Mouse (Mus musculus): ENCODE measurements around the gene Prdm8. TPM values are rescaled to one million over a fixed set of nuclear protein-coding genes. Genes with fewer than 3 reads are reported as not detected.
A peak's percentile ranks its signal among the peaks of the same experiment; 100 is the strongest.

Gene Prdm8
- 0.04 TPM in 1 of 2 replicates, not detected in the other for polyA plus RNA-seq (2015; fragmentation: Nextera tagmentation; extraction: Ambion mirVana)

- ATAC-seq (ENCODE audit: low FRiP score, low TSS enrichment) = peak; percentile 97
- Histone ChIP-seq H3K4me1 (ENCODE audit: insufficient read depth, low read length) (peaks cover 23% of the 10 kb centered on the region), H3K9me3 (ENCODE audit: low read length) (no peaks in the 10 kb centered on the region), H3K27me3 (ENCODE audit: insufficient read depth, low read length) (peaks cover 73% of the 10 kb centered on the region), H3K27ac (ENCODE audit: low read length) (no peak within 1 kb of the TSS), H3K9ac (replicated peaks; ENCODE audit: low read length) (peak within 1 kb of the TSS; percentile 51), H3K4me3 (ENCODE audit: low read length) (peak within 1 kb of the TSS; percentile 58), H3K4me2 (replicated peaks; ENCODE audit: low read depth, low read length) (peak within 1 kb of the TSS; percentile 85), H3K36me3 (ENCODE audit: insufficient read depth, low read length) (no peaks in the 10 kb centered on the region)
- WGBS = 0% methylated on average over 50 of the region's 51 CpGs
Observed at GRCm38 (mm10) chr5:98167180-98167824, at the start of gene Prdm8. Gene Prdm8, plus strand, starts transcription at chr5:98167198.

GRCm38 (mm10) chr5:98127074-98127473, 39.9 kb upstream of the Prdm8 start:
- Histone ChIP-seq H3K4me3 (ENCODE audit: low read length) (no peak overlapping the region), H3K9me3 (ENCODE audit: low read length) (no peaks in the 10 kb centered on the region), H3K4me2 (replicated peaks; ENCODE audit: low read depth, low read length) (no peak overlapping the region), H3K9ac (replicated peaks; ENCODE audit: low read length) (no peak overlapping the region), H3K4me1 (ENCODE audit: insufficient read depth, low read length) (no peaks in the 10 kb centered on the region), H3K27ac (ENCODE audit: low read length) (no peak overlapping the region), H3K27me3 (ENCODE audit: insufficient read depth, low read length) (no peaks in the 10 kb centered on the region), H3K36me3 (ENCODE audit: insufficient read depth, low read length) (no peaks in the 10 kb centered on the region)
- 76% methylated on average over 3 of the region's 3 CpGs for WGBS
- ATAC-seq (ENCODE audit: low FRiP score, low TSS enrichment) = no peak

GRCm38 (mm10) chr5:98138545-98139296, 28.3 kb upstream of the Prdm8 start:
- Histone ChIP-seq H3K9ac (replicated peaks; ENCODE audit: low read length) (no peak overlapping the region), H3K9me3 (ENCODE audit: low read length) (no peaks in the 10 kb centered on the region), H3K4me1 (ENCODE audit: insufficient read depth, low read length) (no peaks in the 10 kb centered on the region), H3K4me3 (ENCODE audit: low read length) (no peak overlapping the region), H3K36me3 (ENCODE audit: insufficient read depth, low read length) (no peaks in the 10 kb centered on the region), H3K27ac (ENCODE audit: low read length) (no peak overlapping the region), H3K4me2 (replicated peaks; ENCODE audit: low read depth, low read length) (no peak overlapping the region), H3K27me3 (ENCODE audit: insufficient read depth, low read length) (no peaks in the 10 kb centered on the region)
- ATAC-seq (ENCODE audit: low FRiP score, low TSS enrichment) = no peak
- WGBS = 88% methylated on average over 14 of the region's 14 CpGs

GRCm38 (mm10) chr5:98139297-98139660, 27.7 kb upstream of the Prdm8 start:
- no peak for ATAC-seq (ENCODE audit: low FRiP score, low TSS enrichment)
- Histone ChIP-seq H3K4me3 (ENCODE audit: low read length) (no peak overlapping the region), H3K27ac (ENCODE audit: low read length) (no peak overlapping the region), H3K36me3 (ENCODE audit: insufficient read depth, low read length) (no peaks in the 10 kb centered on the region), H3K4me2 (replicated peaks; ENCODE audit: low read depth, low read length) (no peak overlapping the region), H3K9ac (replicated peaks; ENCODE audit: low read length) (no peak overlapping the region), H3K27me3 (ENCODE audit: insufficient read depth, low read length) (no peaks in the 10 kb centered on the region), H3K4me1 (ENCODE audit: insufficient read depth, low read length) (no peaks in the 10 kb centered on the region), H3K9me3 (ENCODE audit: low read length) (no peaks in the 10 kb centered on the region)
- WGBS = 84% methylated on average over 3 of the region's 3 CpGs

- Histone ChIP-seq H3K4me2 (replicated peaks; ENCODE audit: low read depth, low read length) (no peak overlapping the region), H3K27me3 (ENCODE audit: insufficient read depth, low read length) (no peaks in the 10 kb centered on the region), H3K9me3 (ENCODE audit: low read length) (no peaks in the 10 kb centered on the region), H3K9ac (replicated peaks; ENCODE audit: low read length) (no peak overlapping the region), H3K4me3 (ENCODE audit: low read length) (no peak overlapping the region), H3K36me3 (ENCODE audit: insufficient read depth, low read length) (no peaks in the 10 kb centered on the region), H3K27ac (ENCODE audit: low read length) (no peak overlapping the region), H3K4me1 (ENCODE audit: insufficient read depth, low read length) (no peaks in the 10 kb centered on the region)
- ATAC-seq (ENCODE audit: low FRiP score, low TSS enrichment) = no peak
- 74% methylated on average over 3 of the region's 3 CpGs for WGBS
Observed at GRCm38 (mm10) chr5:98146895-98147294, 20.1 kb upstream of the Prdm8 start.

GRCm38 (mm10) chr5:98166116-98166515, 882 bp upstream of the Prdm8 start:
- H3K4me3 ChIP-seq (ENCODE audit: low read length) = no peak overlapping the region

GRCm38 (mm10) chr5:98168356-98169285, 1.6 kb downstream of the Prdm8 start:
- H3K4me1 ChIP-seq (ENCODE audit: insufficient read depth, low read length) = peaks cover 23% of the 10 kb centered on the region

More at GRCm38 (mm10) chr5:98166116-98166515, 882 bp upstream of the Prdm8 start:
- peaks cover 61% of the 10 kb centered on the region for H3K27me3 ChIP-seq (ENCODE audit: insufficient read depth, low read length)
- H3K9me3 ChIP-seq (ENCODE audit: low read length) = no peaks in the 10 kb centered on the region
- no peak overlapping the region for H3K9ac ChIP-seq (replicated peaks; ENCODE audit: low read length)
- 4% methylated on average over 15 of the region's 15 CpGs for WGBS
- peaks cover 23% of the 10 kb centered on the region for H3K4me1 ChIP-seq (ENCODE audit: insufficient read depth, low read length)
- H3K27ac ChIP-seq (ENCODE audit: low read length) = no peak overlapping the region
- H3K4me2 ChIP-seq (replicated peaks; ENCODE audit: low read depth, low read length) = no peak overlapping the region
- H3K36me3 ChIP-seq (ENCODE audit: insufficient read depth, low read length) = no peaks in the 10 kb centered on the region
- ATAC-seq (ENCODE audit: low FRiP score, low TSS enrichment) = no peak

GRCm38 (mm10) chr5:98169376-98170351, 2.7 kb downstream of the Prdm8 start:
- H3K4me1 ChIP-seq (ENCODE audit: insufficient read depth, low read length) = peaks cover 23% of the 10 kb centered on the region
- no peak overlapping the region for H3K27ac ChIP-seq (ENCODE audit: low read length)
- no peak overlapping the region for H3K4me2 ChIP-seq (replicated peaks; ENCODE audit: low read depth, low read length)
- 0 out of 2 replicates have a peak overlapping the region, but pooled peaks have one; percentile 58 for H3K4me3 ChIP-seq (ENCODE audit: low read length)
- no peak overlapping the region for H3K9ac ChIP-seq (replicated peaks; ENCODE audit: low read length)
- peaks cover 91% of the 10 kb centered on the region for H3K27me3 ChIP-seq (ENCODE audit: insufficient read depth, low read length)
- 2% methylated on average over 30 of the region's 30 CpGs for WGBS
- H3K36me3 ChIP-seq (ENCODE audit: insufficient read depth, low read length) = no peaks in the 10 kb centered on the region
- no peak for ATAC-seq (ENCODE audit: low FRiP score, low TSS enrichment)
- no peaks in the 10 kb centered on the region for H3K9me3 ChIP-seq (ENCODE audit: low read length)

More at GRCm38 (mm10) chr5:98168356-98169285, 1.6 kb downstream of the Prdm8 start:
- Histone ChIP-seq H3K27me3 (ENCODE audit: insufficient read depth, low read length) (peaks cover 86% of the 10 kb centered on the region), H3K9me3 (ENCODE audit: low read length) (no peaks in the 10 kb centered on the region), H3K9ac (replicated peaks; ENCODE audit: low read length) (no peak overlapping the region), H3K36me3 (ENCODE audit: insufficient read depth, low read length) (no peaks in the 10 kb centered on the region), H3K4me3 (ENCODE audit: low read length) (peak overlapping the region; percentile 58), H3K4me2 (replicated peaks; ENCODE audit: low read depth, low read length) (peak overlapping the region; percentile 85), H3K27ac (ENCODE audit: low read length) (no peak overlapping the region)
- no peak for ATAC-seq (ENCODE audit: low FRiP score, low TSS enrichment)
- WGBS = under 1% methylated on average over 37 of the region's 37 CpGs

All from kidney, embryonic 16.5 days (tissue).